Mouse (Mus musculus) bone marrow macrophage, adult 2 months (primary cell): ENCODE results near the gene Dupd1. TPM values are rescaled to one million over a fixed set of nuclear protein-coding genes. Genes with fewer than 3 reads are reported as not detected.

Experiments used
- H3K27ac ChIP-seq: 2 replicates; pipeline ENCODE4 v1.5.1; 2012; ENCODE audit warnings: low read depth, low read length; ENCODE audit not compliant: insufficient read depth
- H3K4me1 ChIP-seq: 2 replicates; pipeline ENCODE4 v1.6.1; 2012; ENCODE audit warnings: low read length; ENCODE audit not compliant: control insufficient read depth, insufficient read depth
- H3K4me3 ChIP-seq: 2 replicates; pipeline ENCODE4 v1.5.1; 2012; ENCODE audit warnings: mild to moderate bottlenecking, low read length, moderate library complexity; ENCODE audit not compliant: insufficient read depth
- CTCF ChIP-seq: IDR thresholded peaks from 2 replicates; pipeline ENCODE4 v1.5.1; 2012; ENCODE audit warnings: low read depth, mild to moderate bottlenecking, low read length, moderate library complexity
- POLR2A ChIP-seq: IDR thresholded peaks from 2 replicates; pipeline ENCODE4 v1.6.1; 2012; ENCODE audit warnings: mild to moderate bottlenecking, low read depth, low read length, borderline replicate concordance
- polyA plus RNA-seq: library from polyadenylated mRNA; stranded (reverse); fragments of >200 nt; gene quantifications from 2 replicates; pipeline ENCODE4 v1.2.4, GENCODE M21; 2012; ENCODE audit not compliant: missing spikeins, insufficient read depth, insufficient read length

Dupd1 gene
- polyA plus RNA-seq, 1 experiment = not detected

- Histone ChIP-seq H3K27ac (no peak overlapping the region), H3K4me3 (no peak overlapping the region), H3K4me1 (0 out of 2 replicates have a peak, but pooled peaks cover 4% of the 10 kb centered on the region)
- TF ChIP-seq POLR2A (no peak), CTCF (no peak)
Measured at GRCm38 (mm10) chr14:21695020-21695419, 19.4 kb downstream of the Dupd1 start.

GRCm38 (mm10) chr14:21691070-21691469 is 23.3 kb downstream of the Dupd1 start:
- H3K27ac ChIP-seq = no peak overlapping the region
- H3K4me3 ChIP-seq = no peak overlapping the region
- TF ChIP-seq CTCF (no peak), POLR2A (no peak)
- 0 out of 2 replicates have a peak, but pooled peaks cover 4% of the 10 kb centered on the region for H3K4me1 ChIP-seq

GRCm38 (mm10) chr14:21686376-21687279 is 27.7 kb downstream of the Dupd1 start:
- Histone ChIP-seq H3K27ac (no peak overlapping the region), H3K4me3 (no peak overlapping the region), H3K4me1 (0 out of 2 replicates have a peak, but pooled peaks cover 6% of the 10 kb centered on the region)
- no peak for TF ChIP-seq POLR2A
- TF ChIP-seq CTCF = no peak

- Histone ChIP-seq H3K27ac (no peak overlapping the region), H3K4me3 (no peak overlapping the region), H3K4me1 (0 out of 2 replicates have a peak, but pooled peaks cover 4% of the 10 kb centered on the region)
- TF ChIP-seq POLR2A = no peak
- TF ChIP-seq CTCF = no peak
Measured at GRCm38 (mm10) chr14:21685411-21686146, 28.8 kb downstream of the Dupd1 start.

- H3K27ac ChIP-seq = no peak overlapping the region
- H3K4me3 ChIP-seq = no peak overlapping the region
- no peak for TF ChIP-seq CTCF
- TF ChIP-seq POLR2A = no peak
Measured at GRCm38 (mm10) chr14:21683834-21684233, 30.5 kb downstream of the Dupd1 start.

GRCm38 (mm10) chr14:21682681-21683129 is 31.7 kb downstream of the Dupd1 start:
- 0 out of 2 replicates have a peak overlapping the region, but pooled peaks have one; percentile 4 for H3K4me3 ChIP-seq
- no peak for TF ChIP-seq POLR2A
- TF ChIP-seq CTCF = no peak
- H3K4me1 ChIP-seq = peaks cover 14% of the 10 kb centered on the region

More at GRCm38 (mm10) chr14:21683834-21684233, 30.5 kb downstream of the Dupd1 start:
- peaks cover 14% of the 10 kb centered on the region for H3K4me1 ChIP-seq

GRCm38 (mm10) chr14:21679631-21680201 is 34.7 kb downstream of the Dupd1 start:
- TF ChIP-seq POLR2A (no peak), CTCF (no peak)
- H3K27ac ChIP-seq = peak overlapping the region; percentile 13; the same call in 1 of the 2 replicates

More at GRCm38 (mm10) chr14:21682681-21683129, 31.7 kb downstream of the Dupd1 start:
- H3K27ac ChIP-seq = no peak overlapping the region

GRCm38 (mm10) chr14:21678509-21679285 is 35.7 kb downstream of the Dupd1 start:
- TF ChIP-seq CTCF = peak; percentile 83
- no peak for TF ChIP-seq POLR2A

More at GRCm38 (mm10) chr14:21679631-21680201, 34.7 kb downstream of the Dupd1 start:
- H3K4me3 ChIP-seq = no peak overlapping the region
- peaks cover 20% of the 10 kb centered on the region for H3K4me1 ChIP-seq

GRCm38 (mm10) chr14:21676223-21676622 is 38.2 kb downstream of the Dupd1 start:
- Histone ChIP-seq H3K4me3 (no peak overlapping the region), H3K27ac (no peak overlapping the region), H3K4me1 (peaks cover 43% of the 10 kb centered on the region)
- TF ChIP-seq CTCF (no peak), POLR2A (no peak)

More at GRCm38 (mm10) chr14:21678509-21679285, 35.7 kb downstream of the Dupd1 start:
- H3K27ac ChIP-seq = no peak overlapping the region
- H3K4me3 ChIP-seq = no peak overlapping the region
- peaks cover 30% of the 10 kb centered on the region for H3K4me1 ChIP-seq
